Mouse (Mus musculus): Measurements from ENCODE around the gene H2-T23.

DNA sequence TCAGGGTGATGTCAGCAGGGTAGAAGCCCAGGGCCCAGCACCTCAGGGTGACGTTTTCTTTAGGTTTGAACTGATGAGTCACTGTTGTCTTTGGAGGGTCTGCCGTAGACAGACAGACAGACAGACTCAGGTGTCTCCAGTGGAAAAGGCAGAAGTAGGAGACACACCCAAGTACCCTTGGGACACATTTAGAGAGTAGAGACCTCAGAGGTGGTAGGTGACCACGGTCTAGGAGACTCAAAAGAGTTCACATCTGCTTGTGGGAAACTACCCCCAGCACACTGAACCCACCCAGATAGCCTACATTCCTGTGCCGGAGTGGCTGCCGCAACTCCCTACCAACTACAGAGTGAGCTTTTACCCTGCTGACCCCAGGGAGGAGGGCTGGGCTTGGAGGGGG lies 17.7 kb downstream of the H2-T23 start:
- TF ChIP-seq CTCF (IDR thresholded peaks at IDR 0.05; ENCODE audit: low read depth) (no peak), EP300 (optimal IDR thresholded peaks at IDR 0.05) (no peak)

Data from stomach, postnatal 0 days (tissue).